Mouse (Mus musculus): ENCODE results near the gene Tex13c2. TPM values are rescaled to one million over a fixed set of nuclear protein-coding genes. Genes with fewer than 3 reads are reported as not detected.

The Tex13c2 gene
- polyA plus RNA-seq, 1 experiment, result not detected

DNA sequence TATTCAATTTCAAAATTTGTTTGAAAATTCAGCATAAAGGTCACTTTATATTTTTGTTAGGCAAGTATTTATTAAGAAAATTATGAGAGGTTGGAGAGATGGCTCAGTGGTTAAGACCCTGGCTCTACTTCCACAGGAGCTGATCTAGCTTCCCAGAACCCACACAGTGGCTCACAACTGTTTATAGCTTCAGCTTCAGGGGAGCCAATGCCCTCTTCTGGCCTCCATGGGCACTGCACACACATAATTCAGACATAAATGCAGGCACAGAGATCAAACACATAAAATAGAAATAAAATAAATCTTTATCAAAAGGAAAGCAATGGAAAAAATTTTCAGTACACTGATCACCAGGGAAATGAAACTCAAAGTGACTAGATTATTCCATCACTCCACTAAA is 23.1 kb downstream of the Tex13c2 start:
- Histone ChIP-seq H3K4me3 (replicated peaks; ENCODE audit: insufficient read depth, low read depth, low read length) (no peak overlapping the region), H3K4me1 (ENCODE audit: control insufficient read depth, insufficient read depth, low read length) (no peaks in the 10 kb centered on the region), H3K27ac (ENCODE audit: insufficient read depth, low read length) (no peak overlapping the region), H3K27me3 (ENCODE audit: control insufficient read depth, insufficient read depth, low read length) (no peaks in the 10 kb centered on the region)
- DNase-seq, result no peak
- no peak for TF ChIP-seq POLR2A (IDR thresholded peaks at IDR 0.05; ENCODE audit: borderline replicate concordance, insufficient read depth, low read length)
- TF ChIP-seq CTCF (IDR thresholded peaks at IDR 0.05; ENCODE audit: borderline replicate concordance, insufficient read depth, low read depth, low read length), result no peak

DNA sequence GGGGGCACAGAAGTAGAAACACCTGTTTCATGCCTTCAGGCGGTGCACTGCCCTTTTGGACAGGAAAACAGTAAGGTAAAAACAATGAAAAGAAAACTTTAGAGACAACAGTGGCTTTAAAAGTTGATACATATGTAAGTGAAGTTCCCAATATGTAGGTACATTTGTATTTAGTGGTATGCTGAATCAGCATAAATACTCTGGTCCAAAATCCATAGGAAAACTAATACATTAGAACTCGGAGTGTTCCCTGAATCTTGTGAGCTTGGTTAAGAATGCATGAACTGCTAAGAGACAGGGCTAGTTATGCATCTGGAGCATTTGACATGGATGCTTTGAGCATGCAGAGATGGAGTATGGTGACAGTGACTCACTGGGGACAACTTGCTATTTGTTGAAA is 33.4 kb downstream of the Tex13c2 start:
- 76% methylated on average over 2 of the region's 2 CpGs for WGBS
- no peak for DNase-seq
- no peak for TF ChIP-seq POLR2A (IDR thresholded peaks at IDR 0.05; ENCODE audit: borderline replicate concordance, insufficient read depth, low read length)
- TF ChIP-seq CTCF (IDR thresholded peaks at IDR 0.05; ENCODE audit: borderline replicate concordance, insufficient read depth, low read depth, low read length), result no peak
- no peak overlapping the region for H3K27ac ChIP-seq (ENCODE audit: insufficient read depth, low read length)
- H3K4me1 ChIP-seq (ENCODE audit: control insufficient read depth, insufficient read depth, low read length), result no peaks in the 10 kb centered on the region
- H3K4me3 ChIP-seq (replicated peaks; ENCODE audit: insufficient read depth, low read depth, low read length), result no peak overlapping the region
- H3K27me3 ChIP-seq (ENCODE audit: control insufficient read depth, insufficient read depth, low read length), result no peaks in the 10 kb centered on the region

DNA sequence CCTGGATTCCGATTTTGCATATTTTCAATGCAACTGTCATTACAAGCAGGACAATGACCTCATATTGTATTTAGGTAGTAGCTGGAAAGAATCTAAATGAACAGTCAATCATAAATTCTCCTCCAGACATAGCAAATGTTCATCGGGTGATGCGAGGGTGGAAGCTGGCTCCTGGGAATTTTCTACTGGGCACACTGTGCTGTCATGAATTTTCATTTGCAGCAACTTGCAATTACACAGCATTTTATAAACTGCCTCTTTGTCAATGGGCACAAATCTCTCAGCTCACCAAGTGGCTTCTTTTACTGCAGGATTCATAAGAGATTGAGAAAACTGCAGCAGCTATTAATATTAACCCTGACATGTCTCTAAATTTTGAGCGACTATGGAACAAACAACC is 41.2 kb downstream of the Tex13c2 start:
- Histone ChIP-seq H3K27me3 (ENCODE audit: control insufficient read depth, insufficient read depth, low read length) (no peaks in the 10 kb centered on the region), H3K4me3 (replicated peaks; ENCODE audit: insufficient read depth, low read depth, low read length) (no peak overlapping the region), H3K4me1 (ENCODE audit: control insufficient read depth, insufficient read depth, low read length) (no peaks in the 10 kb centered on the region), H3K27ac (ENCODE audit: insufficient read depth, low read length) (no peak overlapping the region)
- 48% methylated on average over 4 of the region's 4 CpGs for WGBS
- TF ChIP-seq CTCF (IDR thresholded peaks at IDR 0.05; ENCODE audit: borderline replicate concordance, insufficient read depth, low read depth, low read length), result no peak
- TF ChIP-seq POLR2A (IDR thresholded peaks at IDR 0.05; ENCODE audit: borderline replicate concordance, insufficient read depth, low read length), result no peak
- no peak for DNase-seq

DNA sequence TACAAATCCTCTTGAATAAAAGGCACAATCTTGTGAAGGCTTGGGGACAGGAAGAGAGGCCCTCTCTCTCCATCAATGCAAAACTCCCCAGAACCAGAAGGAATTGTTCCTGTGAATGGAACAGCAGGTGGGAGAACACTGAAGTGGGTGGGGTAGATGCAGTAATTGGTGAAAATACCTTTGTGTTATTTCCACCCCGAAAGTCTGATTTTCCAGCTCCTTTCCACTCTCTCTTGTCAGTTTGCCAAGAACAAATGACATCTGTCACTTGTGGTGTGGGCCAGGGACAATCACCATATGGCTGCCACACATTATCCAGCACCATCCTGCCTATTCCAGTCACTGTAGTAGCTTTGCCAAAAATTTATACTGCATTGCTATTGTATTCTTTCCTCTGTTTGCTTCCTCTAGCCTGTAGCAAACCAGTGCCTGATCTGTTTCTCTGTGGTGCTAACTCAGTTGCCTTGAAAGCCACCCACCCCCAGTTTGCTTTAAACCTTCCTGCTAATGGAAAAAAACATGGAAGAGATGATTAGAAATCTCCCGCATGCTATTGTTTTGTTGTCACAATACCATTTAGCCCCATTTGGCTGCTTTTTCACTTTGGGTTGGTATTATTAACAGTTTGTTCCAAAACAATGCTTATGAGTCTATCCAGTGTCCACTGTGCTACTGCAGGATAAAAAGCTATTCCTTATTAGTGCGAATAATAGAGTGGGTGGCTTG is 50.7 kb downstream of the Tex13c2 start:
- H3K4me3 ChIP-seq (replicated peaks; ENCODE audit: insufficient read depth, low read depth, low read length), result peak overlapping the region; percentile 49
- TF ChIP-seq CTCF (IDR thresholded peaks at IDR 0.05; ENCODE audit: borderline replicate concordance, insufficient read depth, low read depth, low read length) (no peak), POLR2A (IDR thresholded peaks at IDR 0.05; ENCODE audit: borderline replicate concordance, insufficient read depth, low read length) (no peak)
- H3K27ac ChIP-seq (ENCODE audit: insufficient read depth, low read length), result peak overlapping the region; percentile 84
- WGBS, result 0% methylated on average over 3 of the region's 3 CpGs
- no peaks in the 10 kb centered on the region for H3K27me3 ChIP-seq (ENCODE audit: control insufficient read depth, insufficient read depth, low read length)
- peaks cover 6% of the 10 kb centered on the region; the same call in 1 of the 2 replicates for H3K4me1 ChIP-seq (ENCODE audit: control insufficient read depth, insufficient read depth, low read length)
- peak; percentile 80 to 93 for DNase-seq

DNA sequence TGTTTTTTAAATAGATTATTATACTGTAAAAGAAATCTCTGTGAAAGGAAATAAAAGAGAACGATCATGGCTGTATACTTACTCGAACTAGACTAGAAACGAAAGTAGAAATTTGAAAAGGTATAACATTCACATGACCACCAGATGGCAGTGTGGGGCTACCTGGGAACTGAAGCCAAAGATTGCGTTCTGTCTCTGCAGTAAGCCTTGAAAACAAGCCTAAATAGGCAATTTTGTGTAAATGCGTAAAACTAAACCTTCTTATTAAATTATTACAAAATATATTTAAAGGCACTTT is 51.2 kb downstream of the Tex13c2 start:
- TF ChIP-seq POLR2A (IDR thresholded peaks at IDR 0.05; ENCODE audit: borderline replicate concordance, insufficient read depth, low read length) (no peak), CTCF (IDR thresholded peaks at IDR 0.05; ENCODE audit: borderline replicate concordance, insufficient read depth, low read depth, low read length) (peak; percentile 59; the same call in 1 of the 2 replicates)
- Histone ChIP-seq H3K27me3 (ENCODE audit: control insufficient read depth, insufficient read depth, low read length) (no peaks in the 10 kb centered on the region), H3K4me3 (replicated peaks; ENCODE audit: insufficient read depth, low read depth, low read length) (peak overlapping the region; percentile 49), H3K27ac (ENCODE audit: insufficient read depth, low read length) (no peak overlapping the region), H3K4me1 (ENCODE audit: control insufficient read depth, insufficient read depth, low read length) (peaks cover 6% of the 10 kb centered on the region; the same call in 1 of the 2 replicates)
- WGBS, result 8% methylated on average over 5 of the region's 5 CpGs
- DNase-seq, result peak; percentile 81 to 83

Other genes with a start within 250 kb of the Tex13c2 start
- 0.07 and 0.25 TPM in 2 replicates for gene Sh2d1a, start 12.8 kb downstream of the Tex13c2 start, polyA plus RNA-seq (2012; rRNA removed)

Data from cerebellum, adult 2 months (tissue).